Mouse (Mus musculus) stomach, postnatal 0 days (tissue): ENCODE measurements around the gene Ninj2.

Experiments
- CTCF ChIP-seq: IDR thresholded peaks from 2 replicates; pipeline ENCODE4 v1.5.1; 2016; ENCODE audit warnings: antibody characterized with exemption, low read depth, mild to moderate bottlenecking, moderate library complexity
- EP300 ChIP-seq: optimal IDR thresholded peaks from 2 replicates; pipeline ENCODE3; 2016; ENCODE audit warnings: antibody characterized with exemption

DNA sequence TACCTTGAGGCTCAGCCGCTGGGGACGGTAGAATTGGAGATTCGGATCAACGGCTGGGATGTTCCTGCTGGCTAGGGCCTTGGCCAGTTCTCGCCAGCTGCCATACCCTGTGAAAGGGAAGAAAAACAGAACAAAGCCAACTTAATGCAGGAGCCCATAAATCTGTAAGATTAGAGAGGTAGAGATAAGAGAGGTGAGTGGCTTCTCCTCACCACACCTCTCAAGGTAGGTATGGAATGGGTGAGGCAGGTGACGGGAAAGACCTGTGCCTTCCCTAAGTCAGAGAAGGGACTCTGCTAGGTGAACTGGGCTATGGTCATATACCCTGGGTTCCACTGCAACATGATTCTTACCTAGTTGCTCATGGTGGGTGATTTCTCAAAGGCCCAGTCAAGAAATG, 139.7 kb downstream of the Ninj2 start:
- TF ChIP-seq CTCF (no peak), EP300 (no peak)
